Mouse (Mus musculus): Measurements from ENCODE around the gene Maml2.
A peak's percentile ranks its signal among the peaks of the same experiment; 100 is the strongest.

The Maml2 gene

DNA sequence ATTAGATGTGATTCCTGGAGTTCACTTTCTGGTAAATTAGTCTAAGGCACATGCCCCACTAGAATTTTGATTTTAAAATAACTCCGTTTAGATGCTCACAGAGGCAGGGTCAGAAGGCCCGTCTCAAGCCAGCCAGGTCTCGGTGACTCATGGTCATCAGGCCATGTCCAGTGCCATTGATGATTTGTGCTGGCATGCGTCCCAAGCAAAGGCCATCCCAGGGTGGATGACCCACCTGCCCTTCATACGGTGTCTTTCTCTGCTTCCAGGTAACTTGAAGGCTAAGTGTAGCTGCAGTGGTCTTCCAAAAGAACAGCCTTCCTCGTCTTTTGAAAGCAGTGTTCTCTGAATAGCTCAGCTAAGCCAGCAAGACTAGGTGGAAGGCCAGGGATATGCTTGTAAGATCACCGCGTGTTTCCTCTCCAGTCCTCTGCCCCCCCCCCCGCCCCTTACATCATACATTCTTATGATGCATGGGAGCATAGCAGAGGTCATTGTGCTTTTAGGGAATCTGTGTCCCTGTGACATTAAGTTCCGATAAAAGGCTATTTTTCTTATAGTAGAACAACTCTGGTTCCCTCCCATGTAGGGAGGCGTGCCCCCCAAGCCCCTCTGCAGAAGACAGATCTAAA, 235.4 kb downstream of the Maml2 start:
- DNase-seq (ENCODE audit: low read depth), result no peak

- no peak for DNase-seq (ENCODE audit: low read depth)
Observed at GRCm38 (mm10) chr9:13535803-13536202, 238.0 kb downstream of the Maml2 start.

DNA sequence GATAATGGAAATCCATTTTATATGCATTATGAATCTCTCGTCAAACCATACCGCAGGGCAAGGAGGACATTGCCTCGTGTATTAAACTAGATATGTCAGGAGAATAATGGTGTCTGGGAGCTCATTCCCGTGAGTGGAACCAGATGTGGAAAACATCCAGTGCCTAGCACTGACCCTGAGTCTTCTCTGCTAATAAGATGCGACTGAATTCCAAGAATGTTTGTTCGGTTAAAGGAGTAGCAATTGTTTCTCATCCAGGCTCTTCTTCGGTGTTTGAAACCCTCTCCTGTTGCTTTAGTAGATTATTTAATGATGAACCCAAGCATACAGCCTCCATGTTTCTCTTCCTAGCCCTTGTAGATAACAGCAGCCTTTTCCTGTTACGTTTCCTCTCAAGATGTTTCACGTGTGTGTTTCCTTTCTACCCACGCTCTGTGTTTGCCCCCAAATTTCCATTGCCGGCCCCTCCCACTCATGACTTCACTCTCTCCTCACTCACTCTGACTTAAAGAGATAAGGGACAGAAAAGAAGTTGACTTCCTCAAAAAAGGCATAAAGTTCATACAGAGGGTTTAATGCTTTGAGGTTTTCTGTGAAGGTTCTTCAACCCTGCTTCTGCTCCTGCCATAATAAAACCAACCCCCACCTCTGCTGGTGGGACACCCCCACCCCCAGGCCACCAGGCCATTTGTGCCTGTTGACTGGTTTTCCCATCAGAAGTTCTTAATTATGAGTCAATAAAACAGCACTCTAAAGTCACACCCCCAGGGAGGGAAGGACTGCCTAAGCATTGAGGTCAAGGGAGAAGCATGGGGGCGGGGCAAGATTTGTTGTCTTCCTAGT, 238.9 kb downstream of the Maml2 start:
- DNase-seq (ENCODE audit: low read depth), result peak; percentile 73

- DNase-seq (ENCODE audit: low read depth), result no peak
Observed at GRCm38 (mm10) chr9:13538200-13538599, 240.4 kb downstream of the Maml2 start.

DNA sequence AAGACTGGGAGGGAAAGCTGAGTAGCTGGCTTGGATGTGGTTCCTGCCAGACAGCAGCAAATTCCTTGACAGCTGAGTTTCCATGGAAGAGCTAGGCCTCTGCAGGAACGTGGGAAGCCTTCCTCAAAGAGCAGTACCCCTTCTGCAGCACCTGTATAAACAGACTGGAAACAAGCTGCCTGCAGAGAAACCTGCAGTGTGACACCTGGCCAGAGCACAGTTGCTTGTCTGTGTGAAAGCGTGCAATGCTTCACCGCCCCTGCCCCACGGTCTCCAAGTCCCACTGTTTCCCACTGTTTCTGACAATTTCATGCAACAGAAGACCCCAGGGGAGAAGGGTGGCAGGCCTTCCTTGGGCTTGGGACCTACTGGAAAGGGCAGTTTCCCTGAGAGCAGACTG, 241.8 kb downstream of the Maml2 start:
- DNase-seq (ENCODE audit: low read depth), result no peak

GRCm38 (mm10) chr9:13540227-13540626, 242.5 kb downstream of the Maml2 start:
- no peak for DNase-seq (ENCODE audit: low read depth)

- DNase-seq (ENCODE audit: low read depth), result no peak
Observed at GRCm38 (mm10) chr9:13540781-13541180, 243.0 kb downstream of the Maml2 start.

DNA sequence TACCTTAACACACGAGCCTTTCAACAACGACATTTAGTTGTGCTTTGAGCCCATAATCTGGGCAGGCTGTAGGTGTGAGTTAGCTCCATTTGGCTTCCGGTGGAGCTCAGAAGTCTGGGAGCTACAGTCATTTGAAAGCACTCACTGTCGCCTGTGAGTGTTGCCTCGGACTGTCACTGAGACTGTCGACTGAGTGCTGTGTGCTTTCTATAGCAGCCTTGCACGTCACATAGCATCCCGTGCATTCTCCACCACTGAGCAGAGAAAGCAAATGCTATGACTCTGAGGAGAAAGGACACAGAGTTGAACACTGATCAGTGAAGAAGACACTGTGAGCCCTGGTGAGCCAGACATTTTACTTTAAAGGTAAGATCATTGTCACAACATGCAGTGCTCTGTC, 245.4 kb downstream of the Maml2 start:
- no peak for DNase-seq (ENCODE audit: low read depth)

DNA sequence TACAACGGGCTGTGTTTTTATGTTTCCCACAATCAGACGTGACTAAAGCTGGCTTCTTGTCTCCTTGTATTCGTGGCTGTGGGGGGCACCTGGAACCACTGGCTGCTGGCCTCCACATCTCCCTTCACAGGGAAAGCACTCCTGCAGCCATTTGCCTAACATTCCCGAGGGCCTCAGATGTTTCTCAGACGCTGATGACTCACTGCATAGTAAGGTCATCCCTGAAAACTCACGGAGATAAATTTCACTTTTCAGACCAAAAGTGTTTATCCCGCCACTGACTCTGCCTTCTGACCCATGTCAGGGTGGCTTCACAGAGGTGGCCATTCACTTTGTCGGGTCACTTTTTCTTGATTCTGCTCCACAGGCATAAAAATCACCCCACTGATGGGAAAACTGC, 246.4 kb downstream of the Maml2 start:
- DNase-seq (ENCODE audit: low read depth), result no peak

- no peak for DNase-seq (ENCODE audit: low read depth)
Observed at GRCm38 (mm10) chr9:13545726-13546125, 248.0 kb downstream of the Maml2 start.

DNA sequence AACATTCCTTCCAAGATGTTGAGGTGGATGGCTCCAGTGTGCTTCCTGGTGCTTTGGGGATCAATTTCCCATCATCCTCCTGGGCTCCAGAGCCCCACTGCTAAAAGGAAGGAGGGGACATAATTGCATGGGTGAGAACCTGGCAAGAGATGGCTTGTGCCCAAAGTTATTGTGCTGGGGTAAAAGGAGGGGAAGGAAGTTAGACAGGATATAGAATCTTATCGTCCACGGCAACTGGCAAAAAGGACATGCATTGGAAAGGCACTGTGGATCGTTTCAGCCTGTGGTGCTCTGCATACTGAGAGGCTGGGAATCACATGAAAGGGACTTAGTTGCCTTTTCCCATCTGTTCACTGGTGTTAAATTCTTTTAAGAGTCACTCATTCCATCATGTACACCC, 252.2 kb downstream of the Maml2 start:
- no peak for DNase-seq (ENCODE audit: low read depth)

DNA sequence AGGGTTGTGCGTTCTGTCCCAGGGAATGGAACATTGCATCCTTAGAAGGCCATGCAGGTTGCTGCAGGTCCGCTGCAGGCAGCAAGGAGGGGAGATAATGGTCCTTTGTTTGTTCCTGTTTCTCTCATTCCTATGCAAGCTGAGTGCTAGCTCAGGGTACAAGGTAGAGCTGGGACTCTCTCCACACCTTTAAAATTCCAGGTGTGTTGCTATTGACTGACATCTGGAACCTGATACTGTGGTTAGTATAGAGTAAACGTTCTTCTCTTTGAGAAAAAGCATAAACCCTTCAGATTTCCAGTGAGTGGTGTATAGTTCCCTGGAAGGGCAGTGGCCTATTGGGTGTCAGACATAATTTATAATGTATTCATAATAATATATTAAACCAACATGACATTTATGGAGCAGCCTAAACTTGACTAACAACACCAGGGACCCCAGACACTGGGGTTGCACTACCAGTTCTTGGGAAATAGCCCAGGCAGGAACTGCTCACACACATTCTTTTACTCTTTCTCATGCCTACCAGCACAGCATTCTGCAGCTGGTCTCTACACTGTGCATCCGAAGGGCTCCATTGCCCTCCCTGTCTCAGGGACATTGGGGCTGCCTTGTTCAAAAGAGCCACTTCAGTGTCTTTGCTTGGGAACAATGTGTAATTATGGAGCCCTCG, 254.8 kb downstream of the Maml2 start:
- DNase-seq (ENCODE audit: low read depth), result no peak

DNA sequence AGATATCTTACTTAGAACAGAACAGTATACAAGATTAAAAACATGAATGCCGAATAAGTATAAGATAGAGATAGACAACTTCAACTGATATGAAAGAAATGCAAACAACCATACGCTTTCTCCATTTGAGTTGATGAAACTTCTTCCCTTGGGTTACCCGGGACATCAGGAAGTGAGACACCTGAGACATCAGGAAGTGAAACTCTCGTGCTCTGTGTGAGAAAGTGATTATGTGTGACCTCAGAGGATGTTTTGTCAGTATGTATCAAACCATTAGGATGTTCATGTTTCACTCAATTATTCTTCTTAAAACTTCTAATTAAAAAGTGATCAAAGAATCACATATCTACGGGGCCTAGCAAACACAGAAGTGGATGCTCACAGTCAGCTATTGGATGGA, 257.0 kb downstream of the Maml2 start:
- DNase-seq (ENCODE audit: low read depth), result no peak

GRCm38 (mm10) chr9:13555973-13556481, 258.3 kb downstream of the Maml2 start:
- DNase-seq (ENCODE audit: low read depth), result no peak

GRCm38 (mm10) chr9:13556696-13557095, 258.9 kb downstream of the Maml2 start:
- DNase-seq (ENCODE audit: low read depth), result no peak

- no peak for DNase-seq (ENCODE audit: low read depth)
Observed at GRCm38 (mm10) chr9:13558811-13559372, 261.1 kb downstream of the Maml2 start.

- DNase-seq (ENCODE audit: low read depth), result no peak
Observed at GRCm38 (mm10) chr9:13560651-13561050, 262.9 kb downstream of the Maml2 start.

DNA sequence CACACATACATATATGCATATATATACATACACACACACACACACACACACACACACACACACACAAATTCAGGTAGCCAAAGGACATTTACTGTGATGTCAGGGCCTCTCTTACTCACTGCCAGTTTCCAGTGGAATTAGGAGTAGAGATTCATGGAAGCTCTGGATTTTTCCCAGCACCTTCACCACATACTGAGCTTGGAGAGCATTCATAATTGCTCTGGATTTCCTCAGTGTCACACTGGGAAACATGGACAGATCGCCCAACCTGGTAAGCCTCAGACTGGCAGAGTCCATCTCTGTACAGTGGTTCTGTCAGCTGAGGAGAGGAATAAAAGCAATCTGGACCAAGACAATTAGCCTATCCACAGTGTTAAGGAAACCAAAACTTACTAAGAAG, 263.6 kb downstream of the Maml2 start:
- no peak for DNase-seq (ENCODE audit: low read depth)

DNA sequence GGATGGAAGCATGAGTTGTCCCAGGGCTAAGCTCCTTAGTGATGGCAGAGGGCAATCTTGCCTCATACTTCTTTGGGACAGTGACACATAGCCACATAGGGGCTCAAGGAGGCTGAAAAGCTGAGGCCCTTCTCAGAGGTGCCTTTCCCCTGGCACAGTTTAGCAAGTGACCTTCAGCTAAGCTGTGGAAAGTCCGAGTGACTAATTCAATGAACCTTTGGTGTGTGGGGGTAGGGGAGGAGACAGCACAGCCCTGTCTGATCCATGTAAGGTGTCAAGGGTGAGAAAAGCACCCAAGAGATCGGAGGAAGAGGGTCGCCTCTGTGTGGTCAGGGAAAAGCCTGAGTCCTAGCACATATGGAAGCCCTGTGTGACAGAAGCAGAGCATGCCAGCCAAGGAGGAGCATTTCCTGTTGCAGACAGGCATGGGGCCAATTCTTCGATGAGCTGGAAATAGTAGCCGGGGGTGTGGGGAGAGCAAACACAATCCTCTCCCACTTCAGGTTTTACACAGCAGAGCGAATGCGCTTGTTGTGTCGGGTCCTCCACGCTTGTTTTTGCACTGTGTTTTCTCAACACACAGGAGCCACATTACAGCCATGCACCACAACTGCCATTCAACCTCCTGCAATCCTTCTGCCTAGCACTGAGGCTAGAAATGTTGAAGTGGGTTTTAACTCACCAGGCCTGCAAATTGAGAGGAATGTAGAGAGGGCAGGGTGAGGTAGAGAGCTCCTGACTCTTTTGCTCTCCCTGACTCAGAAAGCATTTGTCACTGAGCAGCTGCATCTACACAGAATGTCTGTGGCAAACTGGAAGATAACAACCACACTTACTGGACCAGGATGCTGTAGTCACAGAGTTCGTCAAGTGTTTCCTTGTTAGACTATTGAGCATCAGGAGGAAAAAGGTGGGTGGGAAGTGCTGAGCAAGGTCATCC, 266.0 kb downstream of the Maml2 start:
- no peak for DNase-seq (ENCODE audit: low read depth)

DNA sequence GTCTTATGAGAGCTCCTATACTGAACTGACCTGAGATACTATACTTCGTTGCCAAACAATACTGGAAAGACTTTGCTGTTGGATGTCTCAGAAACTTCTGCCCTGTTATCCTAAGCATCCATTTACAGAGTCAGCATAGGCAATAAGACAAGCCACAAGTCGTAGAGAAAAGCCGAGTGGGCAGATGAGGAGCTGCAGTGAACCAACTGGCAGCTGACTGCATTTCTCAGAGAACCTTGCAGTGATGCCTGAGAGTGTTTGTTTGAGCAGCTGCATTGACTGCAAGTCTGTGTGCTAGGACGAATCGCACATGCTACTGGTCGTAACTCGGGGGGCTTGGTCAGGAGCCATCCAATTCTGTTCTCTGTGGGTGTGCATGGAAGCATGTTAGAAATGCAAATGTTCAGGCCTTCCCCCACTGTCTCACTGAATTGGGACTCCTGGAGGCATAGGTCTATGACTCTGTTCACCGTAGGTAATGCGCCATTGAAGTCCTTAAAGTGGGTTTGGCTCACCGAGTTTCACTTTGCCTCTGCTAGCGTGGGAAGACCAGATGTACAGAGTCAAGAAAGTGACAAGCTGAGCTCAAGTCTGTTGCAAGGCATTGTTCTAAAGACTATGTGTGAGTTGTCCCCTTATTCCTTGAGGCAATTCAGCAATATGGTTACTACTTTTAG, 267.7 kb downstream of the Maml2 start:
- no peak for DNase-seq (ENCODE audit: low read depth)

Measured in c-Kit-positive CD71-negative TER-119-negative erythroid progenitor cells, embryonic 14.5 days (primary cell).